Mouse (Mus musculus): Measurements from ENCODE around the gene Fbxo3.
"Not testable (repeated sequence)": the region's sequence is repeated elsewhere in the genome, so short reads cannot be mapped to it uniquely, and the experiment has no call there.

DNA sequence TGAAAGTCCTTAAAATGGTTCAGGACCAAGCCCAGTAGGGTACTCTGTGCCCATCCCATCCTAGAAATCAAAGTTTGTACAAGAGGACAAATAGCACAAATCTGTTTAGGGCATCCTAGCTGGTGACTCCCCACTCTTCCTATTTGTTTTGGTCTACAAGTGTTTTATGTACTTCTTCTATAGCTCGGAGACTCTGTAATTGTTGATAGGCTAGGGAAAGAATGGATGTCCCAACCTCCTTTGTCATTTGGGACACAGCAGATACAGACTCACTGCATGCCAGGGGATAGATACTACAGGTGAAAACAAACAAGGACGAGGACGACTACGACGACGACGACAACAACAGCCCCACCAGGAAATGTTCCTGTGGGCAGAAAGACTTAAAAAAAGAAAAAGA lies 40.9 kb downstream of the Fbxo3 start, which contains the start of gene Gm10799:
- TF ChIP-seq CTCF (IDR thresholded peaks at IDR 0.05); EP300 (IDR thresholded peaks at IDR 0.05; ENCODE audit: insufficient read depth, low read depth, low read length): not testable (repeated sequence)

Data from heart, adult 2 months (tissue).